Mouse (Mus musculus) liver, adult 2 months (tissue): ENCODE data around the gene Lrrc8b. TPM values are rescaled to one million over a fixed set of nuclear protein-coding genes. Genes with fewer than 3 reads are reported as not detected.

ENCODE experiments used
- DNase-seq: peaks from one replicate; pipeline ENCODE4 v3.0.0-alpha.2; 2011; ENCODE audit warnings: low read depth, low spot score; ENCODE audit errors: extremely low read depth
- H3K27ac ChIP-seq: fragments of 200-500 bp; replicated peaks from 2 replicates; pipeline ENCODE4 v1.5.1; 2012; ENCODE audit warnings: low read depth, mild to moderate bottlenecking, control low read depth, inconsistent platforms, low read length; ENCODE audit not compliant: insufficient read depth
- H3K27me3 ChIP-seq: fragments of 200-500 bp; 2 replicates; pipeline ENCODE4 v1.6.1; 2012; ENCODE audit warnings: mild to moderate bottlenecking, moderate library complexity, low read length, inconsistent platforms; ENCODE audit not compliant: control insufficient read depth, insufficient read depth
- H3K36me3 ChIP-seq: fragments of 200-500 bp; 2 replicates; pipeline ENCODE4 v1.6.1; 2012; ENCODE audit warnings: low read length, inconsistent platforms; ENCODE audit not compliant: control insufficient read depth, insufficient read depth
- H3K4me1 ChIP-seq: fragments of 200-500 bp; 2 replicates; pipeline ENCODE4 v1.6.1; 2011; ENCODE audit warnings: low read length; ENCODE audit not compliant: control insufficient read depth, insufficient read depth
- H3K4me3 ChIP-seq: fragments of 200-500 bp; 2 replicates; pipeline ENCODE4 v1.5.1; 2011; ENCODE audit warnings: low read depth, mild to moderate bottlenecking, control low read depth, low read length, moderate library complexity; ENCODE audit not compliant: insufficient read depth
- H3K79me2 ChIP-seq: fragments of 200-500 bp; 2 replicates; pipeline ENCODE4 v1.6.1; 2012; ENCODE audit warnings: inconsistent platforms, mild to moderate bottlenecking, low read length, moderate library complexity; ENCODE audit not compliant: control insufficient read depth, insufficient read depth
- H3K9ac ChIP-seq: fragments of 200-500 bp; 2 replicates; pipeline ENCODE4 v1.6.1; 2012; ENCODE audit warnings: low read depth, mild to moderate bottlenecking, control low read depth, inconsistent platforms, low read length
- CTCF ChIP-seq: fragments of 200-500 bp; IDR thresholded peaks from 2 replicates; pipeline ENCODE4 v1.5.1; 2011; ENCODE audit warnings: low read depth, low read length, control low read depth
- POLR2A ChIP-seq: fragments of 200-500 bp; IDR thresholded peaks from 2 replicates; pipeline ENCODE4 v1.6.1; 2011; ENCODE audit warnings: low read length, control low read depth; ENCODE audit not compliant: insufficient read depth; ENCODE audit errors: extremely low read depth
- WGBS: fragments of 180-500 bp; shearing (Covaris S2); methylation state at CpG from one replicate; pipeline ENCODE4 v1.1.7; 2018; 5-methylcytosine and 5-hydroxymethylcytosine counted together
- polyA plus RNA-seq: library from polyadenylated mRNA; depleted of rRNA; stranded (reverse); fragments of >200 nt; gene quantifications from 2 replicates; pipeline ENCODE4 v1.2.3, GENCODE M21; 2012
- total RNA-seq: library from RNA; depleted of rRNA; stranded (reverse); fragments of >200 nt; gene quantifications from 2 replicates; pipeline ENCODE4 v1.2.3, GENCODE M21; 2014

Gene Lrrc8b
- total and polyA plus RNA-seq, 2 experiments: 0.42 to 0.65 TPM

- no peak overlapping the region for H3K4me3 ChIP-seq
- TF ChIP-seq POLR2A: no peak
- TF ChIP-seq CTCF: no peak
- no peaks in the 10 kb centered on the region for H3K36me3 ChIP-seq
- WGBS: 77% methylated on average over 12 of the region's 12 CpGs
- H3K9ac ChIP-seq: no peak overlapping the region
- no peak overlapping the region for H3K27ac ChIP-seq
- H3K79me2 ChIP-seq: no peaks in the 10 kb centered on the region
- H3K4me1 ChIP-seq: no peaks in the 10 kb centered on the region
- no peak for DNase-seq
- no peaks in the 10 kb centered on the region for H3K27me3 ChIP-seq
Observed at GRCm38 (mm10) chr5:105428265-105428974, 12.8 kb downstream of the Lrrc8b start.

GRCm38 (mm10) chr5:105430148-105430547 lies 14.6 kb downstream of the Lrrc8b start:
- H3K27ac ChIP-seq: no peak overlapping the region
- H3K9ac ChIP-seq: no peak overlapping the region
- H3K4me1 ChIP-seq: no peaks in the 10 kb centered on the region
- 95% methylated on average over 8 of the region's 8 CpGs for WGBS
- no peak overlapping the region for H3K4me3 ChIP-seq
- TF ChIP-seq POLR2A (no peak), CTCF (no peak)
- H3K27me3 ChIP-seq: no peaks in the 10 kb centered on the region
- no peaks in the 10 kb centered on the region for H3K79me2 ChIP-seq
- no peaks in the 10 kb centered on the region for H3K36me3 ChIP-seq
- no peak for DNase-seq

GRCm38 (mm10) chr5:105439608-105440007 lies 24.0 kb downstream of the Lrrc8b start:
- Histone ChIP-seq H3K9ac (no peak overlapping the region), H3K4me1 (no peaks in the 10 kb centered on the region), H3K36me3 (no peaks in the 10 kb centered on the region), H3K27ac (no peak overlapping the region), H3K27me3 (no peaks in the 10 kb centered on the region), H3K79me2 (no peaks in the 10 kb centered on the region), H3K4me3 (no peak overlapping the region)
- TF ChIP-seq POLR2A (no peak), CTCF (no peak)
- no peak for DNase-seq
- 79% methylated on average over 5 of the region's 5 CpGs for WGBS

- Histone ChIP-seq H3K27ac (no peak overlapping the region), H3K9ac (no peak overlapping the region), H3K4me3 (no peak overlapping the region), H3K79me2 (no peaks in the 10 kb centered on the region), H3K4me1 (no peaks in the 10 kb centered on the region), H3K27me3 (no peaks in the 10 kb centered on the region), H3K36me3 (no peaks in the 10 kb centered on the region)
- DNase-seq: no peak
- WGBS: 85% methylated on average over 9 of the region's 9 CpGs
- TF ChIP-seq POLR2A (no peak), CTCF (no peak)
Observed at GRCm38 (mm10) chr5:105440992-105441535, 25.5 kb downstream of the Lrrc8b start.

GRCm38 (mm10) chr5:105442212-105443000 lies 26.8 kb downstream of the Lrrc8b start:
- no peaks in the 10 kb centered on the region for H3K36me3 ChIP-seq
- no peaks in the 10 kb centered on the region for H3K79me2 ChIP-seq
- no peak overlapping the region for H3K9ac ChIP-seq
- TF ChIP-seq CTCF (no peak), POLR2A (no peak)
- H3K27ac ChIP-seq: no peak overlapping the region
- DNase-seq: no peak
- H3K27me3 ChIP-seq: no peaks in the 10 kb centered on the region
- no peak overlapping the region for H3K4me3 ChIP-seq
- WGBS: 86% methylated on average over 5 of the region's 5 CpGs
- H3K4me1 ChIP-seq: no peaks in the 10 kb centered on the region
